Mouse (Mus musculus) kidney, embryonic 15.5 days (tissue): ENCODE results near the gene Svopl. TPM values are rescaled to one million over a fixed set of nuclear protein-coding genes. Genes with fewer than 3 reads are reported as not detected.

Source experiments
- ATAC-seq: fragments of 200-750 bp; cut with Nextera tagmentation; replicated peaks from 2 replicates; pipeline ENCODE4 v1.8.0; 2017; ENCODE audit warnings: moderate TSS enrichment; ENCODE audit not compliant: low FRiP score
- H3K27ac ChIP-seq: fragments of 300-500 bp; sonication (generic); 2 replicates; pipeline ENCODE4 v1.5.1; 2015; ENCODE audit warnings: mild to moderate bottlenecking, inconsistent platforms
- H3K27me3 ChIP-seq: fragments of 300-500 bp; sonication (generic); 2 replicates; pipeline ENCODE4 v1.6.1; 2015; ENCODE audit warnings: inconsistent platforms
- H3K36me3 ChIP-seq: fragments of 300-500 bp; sonication (generic); 2 replicates; pipeline ENCODE4 v1.6.1; 2015; ENCODE audit warnings: inconsistent platforms
- H3K4me1 ChIP-seq: fragments of 300-500 bp; sonication (generic); 2 replicates; pipeline ENCODE4 v1.6.1; 2015; ENCODE audit warnings: inconsistent platforms
- H3K4me2 ChIP-seq: fragments of 300-500 bp; sonication (generic); 2 replicates; pipeline ENCODE4 v1.6.1; 2015; ENCODE audit warnings: moderate library complexity, mild to moderate bottlenecking, inconsistent platforms
- H3K4me3 ChIP-seq: fragments of 300-500 bp; sonication (generic); replicated peaks from 2 replicates; pipeline ENCODE4 v1.5.1; 2015; ENCODE audit warnings: mild to moderate bottlenecking, inconsistent platforms
- H3K9ac ChIP-seq: fragments of 300-500 bp; sonication (generic); 2 replicates; pipeline ENCODE4 v1.6.1; 2015; ENCODE audit warnings: mild to moderate bottlenecking, inconsistent platforms
- H3K9me3 ChIP-seq: fragments of 300-500 bp; sonication (generic); replicated peaks from 2 replicates; pipeline ENCODE4 v1.6.1; 2016; ENCODE audit warnings: inconsistent platforms
- WGBS: fragments of 180-500 bp; shearing (Covaris S2); methylation state at CpG from one replicate; pipeline ENCODE4 v1.1.7; 2015; ENCODE audit warnings: mixed read lengths; 5-methylcytosine and 5-hydroxymethylcytosine counted together
- polyA plus RNA-seq: library from polyadenylated mRNA; unstranded; fragments of >200 nt; fragmentation: Nextera tagmentation; extraction: Ambion mirVana; gene quantifications from 2 replicates; pipeline ENCODE4 v1.2.1, GENCODE M21; 2015

Gene Svopl
- polyA plus RNA-seq, 1 experiment from 2014 or later = 14.5 TPM

DNA sequence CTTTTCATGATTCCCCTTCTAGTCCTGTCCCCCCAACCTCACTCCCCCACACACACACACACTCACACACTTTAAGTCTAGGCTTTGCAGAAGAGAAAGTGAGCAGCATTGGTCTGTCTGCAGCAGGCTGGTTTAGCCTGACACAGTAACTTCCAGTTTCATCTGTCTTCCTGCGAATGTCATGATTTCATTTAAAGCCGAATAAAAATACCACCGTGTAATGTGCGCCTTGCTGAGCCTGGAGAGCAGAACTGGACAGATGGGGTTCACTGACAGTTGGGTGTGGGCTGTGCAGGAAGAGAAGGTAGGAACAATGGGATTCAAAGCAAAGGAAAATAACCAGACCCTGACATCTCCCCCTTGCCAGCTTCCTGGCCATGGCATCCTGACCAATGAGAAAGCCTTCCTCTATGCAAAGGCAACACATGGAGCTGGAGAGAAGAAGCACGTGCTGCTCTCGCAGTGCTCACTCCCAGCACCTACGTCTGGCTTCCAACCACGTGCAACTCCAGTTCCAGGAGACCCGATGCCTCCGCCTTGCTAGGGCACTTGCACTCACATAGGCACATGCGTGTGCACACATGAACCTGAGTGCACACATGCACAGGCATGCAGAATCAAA lies 18.8 kb upstream of the Svopl start:
- H3K36me3 ChIP-seq = peaks cover 6% of the 10 kb centered on the region; the same call in 1 of the 2 replicates
- WGBS = 69% methylated on average over 11 of the region's 11 CpGs

DNA sequence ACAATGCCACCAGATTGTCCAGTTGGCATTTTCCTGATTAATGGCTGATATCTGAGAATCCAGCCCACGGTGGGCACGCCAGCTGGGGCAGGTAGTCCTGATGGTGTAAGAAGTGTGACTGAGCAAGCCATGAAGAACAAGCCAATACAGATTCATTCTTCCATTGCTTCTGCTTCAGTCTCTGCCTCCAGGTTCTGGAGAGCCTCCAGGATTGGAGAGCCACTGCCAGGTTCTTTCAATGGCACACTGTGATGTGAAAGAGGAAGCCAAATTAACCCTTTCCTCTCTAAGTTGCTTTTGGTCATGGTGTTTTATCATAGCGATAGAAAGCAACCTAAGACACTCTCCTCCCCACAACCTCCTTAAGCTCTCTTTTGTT lies 18.3 kb upstream of the Svopl start:
- WGBS = 59% methylated on average over 3 of the region's 3 CpGs
- ATAC-seq = no peak

More for the DNA sequence above, 18.8 kb upstream of the Svopl start:
- peaks cover 13% of the 10 kb centered on the region for H3K4me1 ChIP-seq
- H3K9ac ChIP-seq = no peak overlapping the region
- no peak overlapping the region for H3K4me3 ChIP-seq
- H3K4me2 ChIP-seq = peak overlapping the region; percentile 16; the same call in 1 of the 2 replicates
- peaks cover 5% of the 10 kb centered on the region; the same call in 1 of the 2 replicates for H3K9me3 ChIP-seq
- peak overlapping the region; percentile 48; the same call in 1 of the 2 replicates for H3K27ac ChIP-seq
- ATAC-seq = peak; percentile 44; the same call in 1 of the 2 replicates
- H3K27me3 ChIP-seq = no peaks in the 10 kb centered on the region

DNA sequence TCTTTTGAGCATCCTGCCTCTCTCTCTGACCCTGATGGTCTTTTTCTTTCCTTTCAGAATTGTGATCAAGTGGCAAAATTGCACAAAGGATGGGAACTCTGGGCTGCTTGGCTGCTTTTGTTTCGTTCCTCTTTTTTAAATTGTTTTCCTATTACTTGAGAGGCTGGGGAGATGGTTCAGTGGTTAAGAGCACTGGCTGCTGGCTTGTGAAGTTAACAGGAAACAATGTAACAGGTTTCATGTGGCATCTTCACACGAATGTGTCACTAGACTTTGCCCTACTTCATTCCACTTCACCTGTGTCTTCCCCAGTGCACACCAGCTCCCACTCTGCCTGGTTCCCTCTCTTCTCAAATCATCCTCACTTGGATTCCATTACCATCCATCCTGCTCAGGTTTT lies 17.8 kb upstream of the Svopl start:
- Histone ChIP-seq H3K27ac (no peak overlapping the region), H3K4me3 (no peak overlapping the region), H3K36me3 (peaks cover 6% of the 10 kb centered on the region; the same call in 1 of the 2 replicates), H3K9me3 (peaks cover 5% of the 10 kb centered on the region; the same call in 1 of the 2 replicates), H3K4me2 (no peak overlapping the region), H3K4me1 (peaks cover 12% of the 10 kb centered on the region), H3K9ac (no peak overlapping the region), H3K27me3 (no peaks in the 10 kb centered on the region)
- WGBS = 69% methylated on average over 2 of the region's 2 CpGs
- no peak for ATAC-seq

More for the DNA sequence above, 18.3 kb upstream of the Svopl start:
- H3K9ac ChIP-seq = no peak overlapping the region
- H3K4me2 ChIP-seq = no peak overlapping the region
- no peaks in the 10 kb centered on the region for H3K27me3 ChIP-seq
- H3K4me3 ChIP-seq = no peak overlapping the region
- peaks cover 12% of the 10 kb centered on the region for H3K4me1 ChIP-seq
- H3K9me3 ChIP-seq = peaks cover 5% of the 10 kb centered on the region; the same call in 1 of the 2 replicates
- H3K36me3 ChIP-seq = peaks cover 6% of the 10 kb centered on the region; the same call in 1 of the 2 replicates
- no peak overlapping the region for H3K27ac ChIP-seq

DNA sequence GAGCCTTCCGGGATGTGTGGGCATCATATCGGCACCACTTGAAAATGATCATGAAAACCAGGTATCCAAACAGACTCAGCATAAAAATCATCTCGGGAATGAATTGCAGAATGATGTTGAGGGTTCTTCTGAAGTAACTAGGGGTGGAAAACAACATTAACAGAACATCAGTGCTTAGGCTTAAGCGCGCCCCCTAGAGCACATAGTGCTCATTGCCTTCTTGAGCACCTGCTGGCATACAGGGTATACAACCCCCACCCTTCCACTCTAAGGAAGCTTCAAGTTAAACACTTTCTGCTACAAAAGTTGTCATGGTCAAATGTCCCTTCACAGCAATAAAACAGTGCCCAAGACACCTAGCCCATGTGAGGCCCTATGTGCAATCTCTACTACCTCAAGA lies 12.0 kb upstream of the Svopl start:
- Histone ChIP-seq H3K9ac (no peak overlapping the region), H3K27ac (no peak overlapping the region)

DNA sequence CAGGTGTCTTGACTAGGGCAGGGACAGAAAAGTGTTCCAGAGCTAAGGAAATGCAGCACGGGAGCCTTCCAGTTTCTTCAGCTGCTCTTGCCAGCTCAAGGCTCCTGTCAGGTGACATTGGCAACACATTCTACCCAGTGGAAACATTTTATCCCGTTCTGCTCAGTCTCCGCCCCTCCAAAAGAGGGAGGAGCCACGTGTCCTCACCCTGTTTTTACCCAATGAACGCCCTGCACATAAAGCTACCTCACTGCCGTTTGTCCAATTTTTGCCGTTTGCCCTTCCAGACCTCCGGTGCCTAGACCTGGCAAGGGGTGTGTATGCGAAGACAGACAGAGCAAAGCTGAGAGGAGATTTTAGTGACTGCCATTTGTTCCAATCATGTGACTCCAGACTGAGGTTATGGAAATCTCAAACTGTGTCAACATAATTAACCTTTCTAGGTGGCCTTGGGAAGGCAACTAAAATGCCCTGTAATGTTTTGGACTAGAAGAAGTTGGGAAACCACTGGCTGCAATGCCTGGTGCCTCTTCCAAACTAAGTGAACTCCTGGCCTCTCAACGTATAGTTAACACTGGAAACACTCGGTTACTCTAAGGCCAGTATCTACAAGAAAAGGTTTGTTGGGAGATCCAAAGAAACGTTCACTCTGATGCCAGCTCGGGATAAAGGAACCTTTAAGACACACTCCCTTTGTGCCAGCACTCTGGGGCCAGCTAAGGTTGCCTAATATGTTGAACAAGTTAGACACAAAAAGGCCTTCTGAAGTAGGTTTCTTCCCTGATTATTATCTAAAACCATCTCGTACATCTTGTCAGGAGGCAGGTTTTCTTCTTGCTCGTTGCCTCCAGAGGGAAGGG lies 8.9 kb upstream of the Svopl start:
- WGBS = 82% methylated on average over 15 of the region's 15 CpGs
- no peaks in the 10 kb centered on the region for H3K36me3 ChIP-seq
- no peak overlapping the region for H3K27ac ChIP-seq
- no peaks in the 10 kb centered on the region for H3K27me3 ChIP-seq
- no peak overlapping the region for H3K4me3 ChIP-seq
- H3K4me1 ChIP-seq = peaks cover 6% of the 10 kb centered on the region
- no peaks in the 10 kb centered on the region for H3K9me3 ChIP-seq
- no peak overlapping the region for H3K9ac ChIP-seq
- no peak for ATAC-seq
- H3K4me2 ChIP-seq = no peak overlapping the region

More for the DNA sequence above, 12.0 kb upstream of the Svopl start:
- no peak overlapping the region for H3K4me2 ChIP-seq
- WGBS = 59% methylated on average over 5 of the region's 5 CpGs
- ATAC-seq = no peak
- no peak overlapping the region for H3K4me3 ChIP-seq
- H3K4me1 ChIP-seq = no peaks in the 10 kb centered on the region
- peaks cover 6% of the 10 kb centered on the region; the same call in 1 of the 2 replicates for H3K36me3 ChIP-seq
- H3K27me3 ChIP-seq = no peaks in the 10 kb centered on the region
- H3K9me3 ChIP-seq = peaks cover 5% of the 10 kb centered on the region; the same call in 1 of the 2 replicates

DNA sequence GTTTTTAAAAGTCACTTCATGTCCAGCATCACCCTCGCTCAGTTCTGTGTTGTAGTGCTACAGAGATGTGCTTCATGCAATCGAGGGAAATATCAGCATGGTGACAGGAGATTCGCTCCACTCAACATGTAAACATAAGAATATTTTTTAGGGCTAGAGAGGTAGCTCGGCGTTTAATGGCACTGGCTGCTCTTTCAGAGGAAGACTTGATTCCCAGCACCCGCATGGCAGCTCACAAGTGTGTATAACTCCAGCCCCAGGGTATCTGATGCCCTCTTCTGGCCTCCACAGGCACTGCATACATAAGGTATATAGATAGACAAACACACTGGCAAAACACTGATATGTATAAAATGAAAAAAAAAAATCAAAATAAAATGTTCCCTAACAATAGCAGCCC lies 2.8 kb upstream of the Svopl start:
- peaks cover 45% of the 10 kb centered on the region for H3K4me1 ChIP-seq
- H3K4me2 ChIP-seq = no peak overlapping the region
- no peaks in the 10 kb centered on the region for H3K27me3 ChIP-seq
- WGBS = 83% methylated on average over 6 of the region's 6 CpGs
- no peak overlapping the region for H3K9ac ChIP-seq
- no peaks in the 10 kb centered on the region for H3K36me3 ChIP-seq
- ATAC-seq = no peak
- H3K9me3 ChIP-seq = no peaks in the 10 kb centered on the region
- no peak overlapping the region for H3K4me3 ChIP-seq
- peak overlapping the region; percentile 90 for H3K27ac ChIP-seq

DNA sequence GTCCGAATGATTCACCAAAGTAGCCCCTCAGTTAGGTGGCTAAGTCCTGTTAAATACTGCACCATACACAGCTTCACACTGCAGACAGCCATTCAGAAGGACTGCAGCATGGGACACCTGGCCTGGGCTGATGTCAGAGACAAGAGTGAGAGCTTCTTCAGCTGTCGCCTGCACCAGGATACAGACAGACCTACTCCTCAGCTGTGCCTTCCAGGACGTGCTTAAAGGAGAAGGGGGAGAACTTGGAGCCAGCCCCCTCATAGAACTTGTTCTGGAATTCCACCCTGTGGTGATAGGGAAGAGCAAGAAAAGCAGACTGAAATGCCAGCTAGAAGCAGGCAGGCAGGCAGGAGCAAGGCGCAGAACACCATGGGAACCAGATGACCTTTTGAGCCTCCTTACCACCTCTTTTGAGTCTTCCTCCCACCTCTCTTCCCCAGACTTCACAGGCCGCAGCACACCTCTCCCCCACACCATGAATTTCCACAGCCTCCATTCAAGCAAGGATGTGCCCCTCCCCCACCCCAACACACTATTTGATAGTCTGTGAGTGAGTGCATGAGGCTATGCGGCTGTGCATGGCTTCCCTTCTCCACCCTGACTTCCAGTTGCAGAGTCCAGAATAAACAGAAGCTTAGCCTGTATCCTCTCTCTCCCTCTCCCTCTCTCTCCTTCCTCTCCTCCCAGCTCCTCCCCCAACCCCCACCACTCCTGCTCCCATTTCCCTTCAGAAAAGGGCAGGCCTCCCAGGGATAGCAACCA lies 2.2 kb upstream of the Svopl start:
- Histone ChIP-seq H3K9ac (no peak overlapping the region), H3K4me2 (no peak overlapping the region), H3K27me3 (no peaks in the 10 kb centered on the region), H3K36me3 (no peaks in the 10 kb centered on the region), H3K27ac (peak overlapping the region; percentile 90), H3K4me3 (no peak overlapping the region), H3K4me1 (peaks cover 45% of the 10 kb centered on the region), H3K9me3 (no peaks in the 10 kb centered on the region)
- 27% methylated on average over 6 of the region's 6 CpGs for WGBS
- ATAC-seq = peak; percentile 86

DNA sequence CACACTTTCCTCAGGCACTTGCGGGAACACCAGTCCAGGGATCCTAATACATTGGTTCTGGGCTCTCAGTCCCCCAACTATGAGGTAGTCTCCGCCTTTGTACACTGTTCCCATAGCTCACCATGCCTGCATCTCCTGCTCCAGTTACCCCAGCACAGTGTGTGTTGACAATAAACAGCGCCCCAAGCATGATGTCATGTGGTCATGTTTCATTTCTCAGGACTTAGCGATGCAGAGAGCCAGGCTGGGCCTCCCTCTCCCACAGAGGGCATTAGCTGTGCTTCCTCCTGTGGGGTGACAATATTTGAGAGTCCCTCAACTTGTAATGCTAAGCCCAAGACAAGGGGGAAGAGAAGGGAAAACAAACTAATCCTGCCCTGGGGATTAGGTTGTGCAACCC lies 1.2 kb upstream of the Svopl start:
- WGBS = 66% methylated on average over 4 of the region's 4 CpGs
- peaks cover 45% of the 10 kb centered on the region for H3K4me1 ChIP-seq
- no peak overlapping the region for H3K4me2 ChIP-seq
- ATAC-seq = no peak
- H3K27ac ChIP-seq = peak overlapping the region; percentile 90
- no peak overlapping the region for H3K9ac ChIP-seq
- H3K9me3 ChIP-seq = no peaks in the 10 kb centered on the region
- H3K27me3 ChIP-seq = no peaks in the 10 kb centered on the region
- H3K4me3 ChIP-seq = no peak overlapping the region
- H3K36me3 ChIP-seq = no peaks in the 10 kb centered on the region

DNA sequence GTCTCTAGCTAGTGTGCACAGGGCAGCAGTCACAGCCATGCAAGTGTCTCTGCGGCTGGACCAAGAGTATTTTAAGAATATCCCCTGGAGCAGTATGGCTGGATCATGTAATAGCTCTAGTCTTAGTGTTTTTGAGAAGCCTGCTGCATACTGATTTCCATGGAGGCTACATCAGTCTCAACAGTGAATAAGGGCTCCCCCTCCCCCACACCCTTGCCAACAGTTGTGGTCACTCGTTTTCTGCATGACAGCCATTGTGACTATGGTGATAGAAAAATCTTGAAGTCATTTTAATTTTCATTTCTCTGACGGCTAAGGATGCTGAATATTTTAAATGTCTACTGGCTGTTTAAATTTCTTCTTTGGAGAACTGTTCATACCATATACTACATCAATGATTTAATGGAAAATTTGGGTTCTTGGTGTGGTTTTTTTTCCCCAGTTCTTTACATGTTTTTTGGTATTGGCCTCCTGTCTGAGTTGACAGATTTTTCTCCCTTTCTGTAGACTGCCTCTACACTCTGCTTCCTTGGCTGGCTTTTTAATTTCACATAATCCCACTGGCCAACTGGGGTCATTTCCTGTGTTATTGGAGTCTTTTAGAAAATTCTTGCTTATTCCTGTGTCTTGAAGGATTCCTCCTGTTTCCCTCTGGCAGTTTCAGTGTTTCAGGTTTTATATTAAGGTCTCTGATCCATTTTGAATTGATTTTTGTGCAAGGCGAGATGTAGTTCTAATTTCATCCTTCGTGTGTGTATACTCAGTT lies 13.8 kb downstream of the Svopl start:
- H3K36me3 ChIP-seq = no peaks in the 10 kb centered on the region
- peak overlapping the region; percentile 66 for H3K27ac ChIP-seq
- H3K4me2 ChIP-seq = no peak overlapping the region
- H3K9ac ChIP-seq = no peak overlapping the region
- H3K27me3 ChIP-seq = no peaks in the 10 kb centered on the region
- no peak for ATAC-seq
- WGBS = 64% methylated on average over 5 of the region's 5 CpGs
- no peak overlapping the region for H3K4me3 ChIP-seq
- H3K4me1 ChIP-seq = peaks cover 29% of the 10 kb centered on the region
- H3K9me3 ChIP-seq = no peaks in the 10 kb centered on the region

DNA sequence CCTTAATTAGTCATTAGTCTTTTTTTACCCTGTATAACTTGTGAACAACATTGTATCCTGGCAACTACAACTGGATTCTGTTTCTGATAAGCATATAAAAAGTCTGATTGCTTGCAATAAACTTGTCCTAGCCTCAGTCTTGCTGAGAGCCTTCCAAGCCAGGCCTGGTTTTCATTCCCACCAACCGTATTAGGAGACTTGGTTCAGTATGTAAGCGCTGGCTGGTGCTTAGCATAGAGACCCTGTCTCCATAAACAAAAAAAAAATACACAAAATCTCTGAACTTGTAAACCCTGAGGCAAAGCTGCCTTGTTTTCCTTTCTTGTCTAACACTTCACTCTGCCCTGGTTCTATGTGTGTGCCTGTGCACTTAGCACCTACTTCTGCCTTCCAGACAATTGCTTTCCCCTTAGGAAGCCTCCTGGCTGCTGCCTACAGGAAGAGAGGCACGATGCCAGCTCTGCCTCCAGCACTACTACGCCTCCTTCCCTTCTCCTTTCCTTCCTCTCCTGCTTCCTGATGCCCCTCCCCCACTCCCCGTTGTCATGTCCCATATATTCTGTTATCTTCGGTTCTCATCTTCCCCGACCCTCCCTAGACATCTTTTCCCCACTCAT lies 14.8 kb downstream of the Svopl start:
- H3K36me3 ChIP-seq = no peaks in the 10 kb centered on the region
- peaks cover 29% of the 10 kb centered on the region for H3K4me1 ChIP-seq
- no peaks in the 10 kb centered on the region for H3K27me3 ChIP-seq
- H3K4me3 ChIP-seq = no peak overlapping the region
- H3K9ac ChIP-seq = no peak overlapping the region
- H3K4me2 ChIP-seq = no peak overlapping the region
- no peak; the same call in 1 of the 2 replicates for ATAC-seq
- no peaks in the 10 kb centered on the region for H3K9me3 ChIP-seq
- H3K27ac ChIP-seq = peak overlapping the region; percentile 66
- 34% methylated on average over 7 of the region's 7 CpGs for WGBS

DNA sequence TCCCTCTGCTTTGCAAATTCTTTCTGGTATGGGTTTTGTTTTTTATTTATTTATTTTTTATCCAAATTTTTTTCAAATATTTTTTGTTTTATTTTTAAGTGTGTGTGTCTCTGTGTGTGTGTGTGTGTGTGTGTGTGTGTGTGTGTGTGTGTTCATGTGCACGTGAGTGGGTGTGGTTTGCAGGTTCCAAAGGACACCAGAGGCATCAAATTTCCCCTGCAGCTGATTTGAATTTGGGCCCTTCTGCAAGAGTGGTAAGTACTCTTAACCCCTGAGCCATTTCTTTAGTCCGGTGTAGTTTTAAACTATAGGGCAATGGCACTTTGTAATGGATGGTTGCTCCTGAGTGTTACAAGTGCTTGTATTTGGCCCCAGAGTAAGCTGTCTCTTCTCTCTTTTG lies 18.6 kb downstream of the Svopl start:
- Histone ChIP-seq H3K9me3 (no peaks in the 10 kb centered on the region; the same call in 1 of the 2 replicates), H3K27me3 (no peaks in the 10 kb centered on the region), H3K4me2 (no peak overlapping the region), H3K4me1 (peaks cover 32% of the 10 kb centered on the region), H3K9ac (no peak overlapping the region), H3K27ac (no peak overlapping the region), H3K4me3 (no peak overlapping the region), H3K36me3 (no peaks in the 10 kb centered on the region)
- no peak for ATAC-seq
- 34% methylated on average over 2 of the region's 2 CpGs for WGBS
